Mouse (Mus musculus): Measurements from ENCODE around the gene Hnrnpc. TPM values are rescaled to one million over a fixed set of nuclear protein-coding genes. Genes with fewer than 3 reads are reported as not detected.
A peak's percentile ranks its signal among the peaks of the same experiment; 100 is the strongest.

The Hnrnpc gene
- polyA plus RNA-seq, 1 experiment from 2014 or later, result 659 TPM

DNA sequence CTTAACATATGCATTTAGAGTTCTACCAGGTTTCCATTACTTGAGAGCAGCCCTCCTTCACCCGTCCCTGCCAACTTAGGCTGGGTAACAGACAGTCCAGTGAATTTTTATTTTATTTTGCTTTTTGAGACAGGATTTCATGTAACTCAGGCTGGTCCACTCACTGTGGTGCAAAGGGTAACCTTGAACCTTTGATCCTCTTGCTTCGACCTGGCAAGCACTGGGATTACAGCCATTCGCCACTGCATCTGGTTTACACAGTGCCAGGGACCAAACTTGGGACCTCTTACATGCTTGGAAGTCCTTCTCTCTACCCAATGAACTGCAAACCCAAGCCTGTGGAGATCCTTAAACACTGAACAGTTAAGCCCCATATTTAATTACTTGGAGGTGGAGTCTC lies 20.8 kb upstream of the Hnrnpc start:
- WGBS, result 87% methylated on average over 3 of the region's 3 CpGs

GRCm38 (mm10) chr14:52123918-52124317 lies 20.1 kb upstream of the Hnrnpc start:
- no peak overlapping the region for H3K9ac ChIP-seq (replicated peaks; ENCODE audit: low read length)
- no peaks in the 10 kb centered on the region for H3K36me3 ChIP-seq (ENCODE audit: insufficient read depth, low read length)
- 14% methylated on average over 4 of the region's 4 CpGs for WGBS
- H3K4me3 ChIP-seq (ENCODE audit: low read length), result no peak overlapping the region
- H3K4me1 ChIP-seq (ENCODE audit: insufficient read depth, low read length), result peaks cover 9% of the 10 kb centered on the region; the same call in 1 of the 2 replicates
- H3K9me3 ChIP-seq (ENCODE audit: low read length), result no peaks in the 10 kb centered on the region
- no peak for ATAC-seq (ENCODE audit: low FRiP score, low TSS enrichment)
- no peak overlapping the region for H3K4me2 ChIP-seq (replicated peaks; ENCODE audit: low read depth, low read length)
- H3K27me3 ChIP-seq (ENCODE audit: insufficient read depth, low read length), result no peaks in the 10 kb centered on the region; the same call in 1 of the 2 replicates
- no peak overlapping the region for H3K27ac ChIP-seq (ENCODE audit: low read length)

More for the DNA sequence above, 20.8 kb upstream of the Hnrnpc start:
- Histone ChIP-seq H3K9ac (replicated peaks; ENCODE audit: low read length) (no peak overlapping the region), H3K4me1 (ENCODE audit: insufficient read depth, low read length) (peaks cover 6% of the 10 kb centered on the region; the same call in 1 of the 2 replicates), H3K4me3 (ENCODE audit: low read length) (no peak overlapping the region), H3K27ac (ENCODE audit: low read length) (no peak overlapping the region), H3K4me2 (replicated peaks; ENCODE audit: low read depth, low read length) (no peak overlapping the region), H3K36me3 (ENCODE audit: insufficient read depth, low read length) (no peaks in the 10 kb centered on the region), H3K9me3 (ENCODE audit: low read length) (no peaks in the 10 kb centered on the region), H3K27me3 (ENCODE audit: insufficient read depth, low read length) (no peaks in the 10 kb centered on the region; the same call in 1 of the 2 replicates)
- no peak for ATAC-seq (ENCODE audit: low FRiP score, low TSS enrichment)

DNA sequence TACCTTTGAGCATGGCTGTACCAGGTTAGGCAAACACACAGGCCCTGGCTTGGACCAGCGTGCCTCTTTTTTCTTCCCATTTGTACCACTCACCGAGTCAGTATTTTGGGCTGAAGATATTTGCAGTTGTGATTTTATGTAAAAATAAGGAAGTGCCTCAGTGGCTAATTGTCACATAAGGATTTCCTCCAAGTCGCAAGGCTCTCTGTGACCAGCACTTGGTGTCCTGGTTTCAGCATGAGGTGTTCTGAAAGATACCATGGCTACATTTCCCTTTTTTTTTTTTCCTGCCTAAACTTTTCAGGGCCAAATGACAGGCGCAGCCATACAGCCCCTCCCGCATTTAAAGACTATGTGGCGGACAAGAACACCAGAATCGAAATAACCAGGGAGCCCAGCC lies 16.3 kb upstream of the Hnrnpc start:
- Histone ChIP-seq H3K9me3 (ENCODE audit: low read length) (no peaks in the 10 kb centered on the region), H3K36me3 (ENCODE audit: insufficient read depth, low read length) (no peaks in the 10 kb centered on the region), H3K4me3 (ENCODE audit: low read length) (peak overlapping the region; percentile 51; the same call in 1 of the 2 replicates), H3K27ac (ENCODE audit: low read length) (no peak overlapping the region), H3K4me2 (replicated peaks; ENCODE audit: low read depth, low read length) (peak overlapping the region; percentile 95), H3K27me3 (ENCODE audit: insufficient read depth, low read length) (no peaks in the 10 kb centered on the region; the same call in 1 of the 2 replicates), H3K4me1 (ENCODE audit: insufficient read depth, low read length) (peaks cover 13% of the 10 kb centered on the region; the same call in 1 of the 2 replicates), H3K9ac (replicated peaks; ENCODE audit: low read length) (no peak overlapping the region; the same call in 1 of the 2 replicates)
- ATAC-seq (ENCODE audit: low FRiP score, low TSS enrichment), result no peak
- WGBS, result 58% methylated on average over 7 of the region's 7 CpGs

DNA sequence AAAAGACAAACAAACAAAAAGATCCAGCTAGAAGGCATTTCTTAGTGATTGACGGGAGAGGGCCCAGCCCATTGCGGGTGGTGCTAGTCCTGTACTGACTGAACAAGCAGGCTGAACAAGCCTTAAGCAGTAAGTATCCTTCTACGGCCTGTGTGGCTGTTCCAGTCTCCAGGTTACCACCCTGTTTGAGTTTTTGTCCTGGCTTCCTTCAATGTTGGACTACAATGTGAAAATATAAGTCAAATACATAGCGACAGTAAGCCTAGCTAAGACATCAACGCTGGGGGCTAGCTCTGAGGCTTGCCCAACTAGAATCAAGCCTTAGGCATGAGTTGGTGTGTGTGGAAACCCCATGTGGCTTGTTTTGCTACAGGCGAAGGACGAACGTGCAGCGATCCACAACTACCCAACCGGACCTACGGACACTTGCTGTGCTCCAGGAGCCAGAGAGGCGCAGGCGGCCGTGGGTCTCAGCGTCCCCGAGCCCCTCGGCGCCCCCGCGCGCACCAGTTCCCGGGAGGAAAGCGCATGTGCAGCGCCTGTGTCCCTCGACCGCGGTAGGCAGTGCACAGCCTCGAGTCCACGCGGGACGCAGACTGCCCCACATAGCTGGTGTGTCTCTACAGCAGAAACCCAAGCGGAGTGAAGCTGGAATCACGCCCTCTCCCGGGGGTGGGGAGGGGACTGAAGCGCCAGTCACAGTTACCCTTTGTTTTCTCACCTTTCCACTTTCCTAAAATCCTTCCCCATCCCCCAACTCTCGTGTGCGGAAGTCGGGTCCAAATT lies 15.2 kb upstream of the Hnrnpc start:
- Histone ChIP-seq H3K4me3 (ENCODE audit: low read length) (peak overlapping the region; percentile 51), H3K4me2 (replicated peaks; ENCODE audit: low read depth, low read length) (peak overlapping the region; percentile 95), H3K9ac (replicated peaks; ENCODE audit: low read length) (peak overlapping the region; percentile 68), H3K27me3 (ENCODE audit: insufficient read depth, low read length) (no peaks in the 10 kb centered on the region; the same call in 1 of the 2 replicates), H3K27ac (ENCODE audit: low read length) (peak overlapping the region; percentile 84), H3K4me1 (ENCODE audit: insufficient read depth, low read length) (peaks cover 13% of the 10 kb centered on the region; the same call in 1 of the 2 replicates), H3K9me3 (ENCODE audit: low read length) (no peaks in the 10 kb centered on the region), H3K36me3 (ENCODE audit: insufficient read depth, low read length) (no peaks in the 10 kb centered on the region)
- ATAC-seq (ENCODE audit: low FRiP score, low TSS enrichment), result peak; percentile 87
- WGBS, result under 1% methylated on average over 38 of the region's 38 CpGs

GRCm38 (mm10) chr14:52118456-52118822 lies 14.6 kb upstream of the Hnrnpc start:
- Histone ChIP-seq H3K4me1 (ENCODE audit: insufficient read depth, low read length) (peaks cover 13% of the 10 kb centered on the region; the same call in 1 of the 2 replicates), H3K36me3 (ENCODE audit: insufficient read depth, low read length) (no peaks in the 10 kb centered on the region), H3K9me3 (ENCODE audit: low read length) (no peaks in the 10 kb centered on the region), H3K27me3 (ENCODE audit: insufficient read depth, low read length) (no peaks in the 10 kb centered on the region; the same call in 1 of the 2 replicates), H3K9ac (replicated peaks; ENCODE audit: low read length) (no peak overlapping the region), H3K4me3 (ENCODE audit: low read length) (peak overlapping the region; percentile 51), H3K4me2 (replicated peaks; ENCODE audit: low read depth, low read length) (peak overlapping the region; percentile 95), H3K27ac (ENCODE audit: low read length) (peak overlapping the region; percentile 84)
- 24% methylated on average over 8 of the region's 8 CpGs for WGBS
- peak; percentile 35; the same call in 1 of the 2 replicates for ATAC-seq (ENCODE audit: low FRiP score, low TSS enrichment)

- H3K27ac ChIP-seq (ENCODE audit: low read length), result no peak overlapping the region
- H3K4me1 ChIP-seq (ENCODE audit: insufficient read depth, low read length), result peaks cover 13% of the 10 kb centered on the region; the same call in 1 of the 2 replicates
- no peak overlapping the region for H3K9ac ChIP-seq (replicated peaks; ENCODE audit: low read length)
- WGBS, result 95% methylated on average over 5 of the region's 5 CpGs
- no peaks in the 10 kb centered on the region for H3K36me3 ChIP-seq (ENCODE audit: insufficient read depth, low read length)
- no peak for ATAC-seq (ENCODE audit: low FRiP score, low TSS enrichment)
- no peaks in the 10 kb centered on the region; the same call in 1 of the 2 replicates for H3K27me3 ChIP-seq (ENCODE audit: insufficient read depth, low read length)
- no peak overlapping the region for H3K4me2 ChIP-seq (replicated peaks; ENCODE audit: low read depth, low read length)
- H3K9me3 ChIP-seq (ENCODE audit: low read length), result no peaks in the 10 kb centered on the region
- H3K4me3 ChIP-seq (ENCODE audit: low read length), result no peak overlapping the region
Observed at GRCm38 (mm10) chr14:52117241-52117640, 13.4 kb upstream of the Hnrnpc start.

GRCm38 (mm10) chr14:52114101-52114500 lies 10.3 kb upstream of the Hnrnpc start:
- Histone ChIP-seq H3K36me3 (ENCODE audit: insufficient read depth, low read length) (no peaks in the 10 kb centered on the region), H3K9ac (replicated peaks; ENCODE audit: low read length) (no peak overlapping the region), H3K27me3 (ENCODE audit: insufficient read depth, low read length) (no peaks in the 10 kb centered on the region), H3K4me1 (ENCODE audit: insufficient read depth, low read length) (peaks cover 4% of the 10 kb centered on the region; the same call in 1 of the 2 replicates), H3K4me2 (replicated peaks; ENCODE audit: low read depth, low read length) (no peak overlapping the region), H3K4me3 (ENCODE audit: low read length) (no peak overlapping the region), H3K27ac (ENCODE audit: low read length) (no peak overlapping the region), H3K9me3 (ENCODE audit: low read length) (no peaks in the 10 kb centered on the region)
- 79% methylated on average over 1 of the region's 1 CpGs for WGBS
- ATAC-seq (ENCODE audit: low FRiP score, low TSS enrichment), result no peak

DNA sequence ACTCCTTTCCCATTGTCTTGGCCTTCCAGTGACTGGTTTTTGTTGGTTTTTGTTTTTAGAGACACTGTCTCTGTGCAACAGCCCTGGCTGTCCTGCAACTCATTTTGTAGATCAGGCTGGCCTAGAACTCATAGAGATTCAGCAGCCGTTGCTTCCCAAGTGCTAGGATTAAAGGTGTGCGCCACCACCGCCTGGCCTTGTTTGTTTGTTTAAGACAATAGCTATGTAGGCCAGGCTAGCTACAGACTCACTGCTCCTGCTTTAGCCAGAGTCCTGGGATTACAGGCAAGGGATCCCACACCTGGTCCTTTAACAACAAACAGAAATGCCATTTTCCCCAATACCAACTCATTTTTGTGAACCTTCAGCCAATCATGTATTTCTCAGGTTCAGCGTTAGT lies 6.5 kb upstream of the Hnrnpc start, which contains the start of gene Rpgrip1:
Gene Rpgrip1 (plus strand): TSS at position 359 of the 400 bp plus-strand sequence.
- Histone ChIP-seq H3K4me3 (ENCODE audit: low read length) (no peak within 1 kb of the TSS), H3K27ac (ENCODE audit: low read length) (no peak within 1 kb of the TSS), H3K27me3 (ENCODE audit: insufficient read depth, low read length) (no peaks in the 10 kb centered on the region), H3K9ac (replicated peaks; ENCODE audit: low read length) (no peak within 1 kb of the TSS), H3K9me3 (ENCODE audit: low read length) (no peaks in the 10 kb centered on the region), H3K4me1 (ENCODE audit: insufficient read depth, low read length) (peaks cover 6% of the 10 kb centered on the region), H3K36me3 (ENCODE audit: insufficient read depth, low read length) (no peaks in the 10 kb centered on the region), H3K4me2 (replicated peaks; ENCODE audit: low read depth, low read length) (no peak within 1 kb of the TSS)
- WGBS, result 94% methylated on average over 4 of the region's 4 CpGs
- ATAC-seq (ENCODE audit: low FRiP score, low TSS enrichment), result no peak

DNA sequence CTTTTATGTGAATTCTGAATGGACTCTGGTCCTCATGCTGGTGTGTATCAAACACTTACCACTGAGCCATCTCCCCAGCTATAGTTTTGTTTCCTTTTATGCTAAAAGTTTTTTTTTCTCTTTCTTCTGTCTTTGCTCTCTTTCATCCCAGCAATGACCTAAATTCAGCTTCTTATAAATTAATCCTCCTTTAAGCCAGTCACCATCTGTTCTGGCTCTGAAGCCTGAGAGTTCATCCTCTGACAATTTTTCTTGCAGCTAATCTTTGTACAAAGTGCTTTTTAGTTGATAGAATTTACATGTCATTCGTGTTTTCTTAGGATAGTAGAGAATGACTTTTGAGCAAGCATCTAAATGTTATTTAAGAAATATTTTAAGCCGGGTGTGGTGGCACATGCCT lies 4.2 kb upstream of the Hnrnpc start:
- Histone ChIP-seq H3K4me3 (ENCODE audit: low read length) (no peak overlapping the region), H3K9ac (replicated peaks; ENCODE audit: low read length) (no peak overlapping the region), H3K4me2 (replicated peaks; ENCODE audit: low read depth, low read length) (no peak overlapping the region), H3K36me3 (ENCODE audit: insufficient read depth, low read length) (no peaks in the 10 kb centered on the region), H3K27me3 (ENCODE audit: insufficient read depth, low read length) (no peaks in the 10 kb centered on the region), H3K4me1 (ENCODE audit: insufficient read depth, low read length) (peaks cover 13% of the 10 kb centered on the region), H3K9me3 (ENCODE audit: low read length) (no peaks in the 10 kb centered on the region), H3K27ac (ENCODE audit: low read length) (no peak overlapping the region)
- WGBS, result 80% methylated on average over 2 of the region's 2 CpGs
- ATAC-seq (ENCODE audit: low FRiP score, low TSS enrichment), result no peak

DNA sequence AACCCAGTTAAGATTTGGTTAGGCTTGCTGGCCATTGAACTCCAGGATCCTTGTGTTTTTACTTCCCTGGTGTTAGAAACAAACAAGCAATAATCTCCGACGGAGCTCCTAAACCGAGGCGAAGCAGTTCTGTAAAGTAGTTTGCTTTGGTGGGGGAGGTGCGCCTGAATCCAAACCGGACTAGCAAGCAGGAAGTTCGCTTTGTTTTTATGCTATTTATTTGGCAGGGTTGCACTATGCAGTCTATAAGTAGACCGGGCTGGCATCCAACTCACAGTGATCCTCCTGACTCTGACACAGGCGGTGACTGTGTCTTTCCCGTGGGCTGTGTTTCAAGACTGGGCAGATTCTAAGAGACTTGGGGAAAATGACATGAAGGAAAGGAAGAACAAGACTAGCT lies 2.9 kb upstream of the Hnrnpc start:
- H3K4me2 ChIP-seq (replicated peaks; ENCODE audit: low read depth, low read length), result peak overlapping the region; percentile 37
- H3K27me3 ChIP-seq (ENCODE audit: insufficient read depth, low read length), result no peaks in the 10 kb centered on the region
- peak overlapping the region; percentile 86 for H3K27ac ChIP-seq (ENCODE audit: low read length)
- H3K9ac ChIP-seq (replicated peaks; ENCODE audit: low read length), result peak overlapping the region; percentile 33; the same call in 1 of the 2 replicates
- WGBS, result 13% methylated on average over 10 of the region's 10 CpGs
- H3K4me1 ChIP-seq (ENCODE audit: insufficient read depth, low read length), result peaks cover 21% of the 10 kb centered on the region
- no peak overlapping the region for H3K4me3 ChIP-seq (ENCODE audit: low read length)
- no peaks in the 10 kb centered on the region for H3K9me3 ChIP-seq (ENCODE audit: low read length)
- no peak for ATAC-seq (ENCODE audit: low FRiP score, low TSS enrichment)
- H3K36me3 ChIP-seq (ENCODE audit: insufficient read depth, low read length), result peaks cover 5% of the 10 kb centered on the region; the same call in 1 of the 2 replicates

All from kidney, embryonic 16.5 days (tissue).